Mouse (Mus musculus) testis, adult 2 months (tissue): Measurements from ENCODE around the gene Macrod1.

Experiments
- CTCF ChIP-seq: fragments of 200-500 bp; IDR thresholded peaks from 2 replicates; pipeline ENCODE4 v1.5.1; 2012; ENCODE audit warnings: low read depth, mild to moderate bottlenecking, inconsistent platforms, low read length, moderate library complexity; ENCODE audit not compliant: control insufficient read depth, insufficient read depth, insufficient replicate concordance
- POLR2A ChIP-seq: fragments of 200-500 bp; IDR thresholded peaks from 2 replicates; pipeline ENCODE4 v1.6.1; 2012; ENCODE audit warnings: low read depth, mild to moderate bottlenecking, inconsistent platforms, low read length, moderate library complexity; ENCODE audit not compliant: control insufficient read depth

- TF ChIP-seq CTCF: no peak
- no peak for TF ChIP-seq POLR2A
Observed at GRCm38 (mm10) chr19:7083035-7083794, 26.6 kb downstream of the Macrod1 start.
